In genomic region chr2:124158158-124158557, GRCm38 (mm10) we compare ENCODE assay signal across 19 mouse cellular contexts.
"Had no signal": no experiment of that assay in that cellular context is flagged by ENCODE, and none has a peak within 500 bp of the region (broad histone marks: within the 10 kb centered on the region; RNA-seq: fewer than 3 reads in every experiment).

No protein-coding gene starts in this region.

- H3K4me3 ChIP-seq: liver, embryonic 12.5 days; midbrain, embryonic 10.5 days; myocyte; neural tube, embryonic 13.5 days; neural tube, embryonic 15.5 days had no signal

- H3K4me1 ChIP-seq: liver, embryonic 12.5 days had no signal

- H3K4me2 ChIP-seq: liver, embryonic 12.5 days; neural tube, embryonic 13.5 days; neural tube, embryonic 15.5 days had no signal

- ATAC-seq: liver, embryonic 12.5 days; midbrain, embryonic 16.5 days had no signal

- H3K36me3 ChIP-seq: liver, embryonic 12.5 days; midbrain, embryonic 10.5 days; neural tube, embryonic 13.5 days; neural tube, embryonic 15.5 days had no signal

- H3K27me3 ChIP-seq: liver, embryonic 12.5 days; neural tube, embryonic 13.5 days; neural tube, embryonic 15.5 days had no signal

- H3K27ac ChIP-seq: liver, embryonic 12.5 days; liver, embryonic 14.5 days; midbrain, embryonic 10.5 days; neural tube, embryonic 13.5 days; neural tube, embryonic 15.5 days had no signal

- H3K9ac ChIP-seq: liver, embryonic 12.5 days; liver, embryonic 14.5 days; neural tube, embryonic 13.5 days; neural tube, embryonic 15.5 days had no signal

- H3K9me3 ChIP-seq: liver, embryonic 12.5 days; midbrain, embryonic 10.5 days; neural tube, embryonic 13.5 days; neural tube, embryonic 15.5 days had no signal

- DNase-seq: lung, adult 18-20 months; lung, postnatal 10 days; lung, postnatal 4 days; midbrain, embryonic 14.5 days; retina, postnatal 1 day; right cerebral cortex, adult 18-20 months; right cerebral cortex, postnatal 25 days; right cerebral cortex, postnatal 4 days; spleen, adult 18-20 months; thymus, adult 18-20 months; thymus, postnatal 14 days; thymus, postnatal 36 days had no signal
